ENCODE assay signal across 17 mouse cellular contexts in genomic region chr16:91662336-91662735, GRCm38 (mm10).
"Had no signal": no experiment of that assay in that cellular context is flagged by ENCODE, and none has a peak within 500 bp of the region (broad histone marks: within the 10 kb centered on the region; RNA-seq: fewer than 3 reads in every experiment).

No protein-coding gene starts in this region.

- H3K9me3 ChIP-seq: limb, embryonic 15.5 days; midbrain, embryonic 12.5 days; midbrain, embryonic 15.5 days; neural tube, embryonic 12.5 days; neural tube, embryonic 15.5 days; stomach, embryonic 15.5 days had no signal

- H3K4me1 ChIP-seq: limb, embryonic 15.5 days; neural tube, embryonic 12.5 days; stomach, embryonic 15.5 days had no signal

- H3K27me3 ChIP-seq: limb, embryonic 15.5 days; midbrain, embryonic 12.5 days; midbrain, embryonic 15.5 days; neural tube, embryonic 12.5 days; neural tube, embryonic 15.5 days; stomach, embryonic 15.5 days had no signal

- H3K27ac ChIP-seq: limb, embryonic 15.5 days; liver, embryonic 14.5 days; macrophage; midbrain, embryonic 12.5 days; midbrain, embryonic 15.5 days; neural tube, embryonic 12.5 days; neural tube, embryonic 15.5 days; stomach, embryonic 15.5 days had no signal

- DNase-seq: kidney, adult 9 months; kidney, postnatal 14 days; kidney, postnatal 4 days; liver, postnatal 0 days; lung, embryonic 14.5 days; right cerebral cortex, postnatal 14 days; spleen, adult 18-20 months; thymus, adult 18-20 months; thymus, postnatal 36 days had no signal

- H3K9ac ChIP-seq: limb, embryonic 15.5 days; liver, embryonic 14.5 days; liver, postnatal 0 days; lung, embryonic 14.5 days; midbrain, embryonic 12.5 days; midbrain, embryonic 15.5 days; neural tube, embryonic 12.5 days; neural tube, embryonic 15.5 days; stomach, embryonic 15.5 days had no signal

- H3K4me3 ChIP-seq: limb, embryonic 15.5 days; midbrain, embryonic 12.5 days; midbrain, embryonic 15.5 days; neural tube, embryonic 12.5 days; neural tube, embryonic 15.5 days; stomach, embryonic 15.5 days had no signal
